Mouse (Mus musculus): Measurements from ENCODE around the gene Plekhh1. TPM values are rescaled to one million over a fixed set of nuclear protein-coding genes. Genes with fewer than 3 reads are reported as not detected.
"Not testable (repeated sequence)": the region's sequence is repeated elsewhere in the genome, so short reads cannot be mapped to it uniquely, and the experiment has no call there.

Gene Plekhh1
- polyA plus RNA-seq, 1 experiment from 2014 or later = 6.7 TPM

- Histone ChIP-seq H3K36me3 (no peaks in the 10 kb centered on the region), H3K4me1 (replicated peaks) (peaks cover 12% of the 10 kb centered on the region), H3K4me3 (peak overlapping the region; percentile 82), H3K27me3 (ENCODE audit: insufficient read depth, poor library complexity, severe bottlenecking) (peaks cover 36% of the 10 kb centered on the region), H3K27ac (peak overlapping the region; percentile 87), H3K9me3 (no peaks in the 10 kb centered on the region)
- no peak for DNase-seq (ENCODE audit: low spot score)
- 37% methylated on average over 9 of the region's 9 CpGs for WGBS
Observed at GRCm38 (mm10) chr12:79006076-79006475, 22.9 kb upstream of the Plekhh1 start.

GRCm38 (mm10) chr12:79006478-79007125 lies 22.4 kb upstream of the Plekhh1 start:
- Histone ChIP-seq H3K36me3 (no peaks in the 10 kb centered on the region), H3K4me3 (peak overlapping the region; percentile 82), H3K4me1 (replicated peaks) (peaks cover 12% of the 10 kb centered on the region), H3K27ac (peak overlapping the region; percentile 87), H3K9me3 (no peaks in the 10 kb centered on the region), H3K27me3 (ENCODE audit: insufficient read depth, poor library complexity, severe bottlenecking) (peaks cover 36% of the 10 kb centered on the region)
- WGBS = under 1% methylated on average over 52 of the region's 53 CpGs
- DNase-seq (ENCODE audit: low spot score) = peak; percentile 65

- peaks cover 12% of the 10 kb centered on the region for H3K4me1 ChIP-seq (replicated peaks)
- peak; percentile 80 for DNase-seq (ENCODE audit: low spot score)
- H3K4me3 ChIP-seq = peak within 1 kb of the TSS; percentile 82
- WGBS = 2% methylated on average over 49 of the region's 49 CpGs
- H3K9me3 ChIP-seq = no peaks in the 10 kb centered on the region
- H3K27me3 ChIP-seq (ENCODE audit: insufficient read depth, poor library complexity, severe bottlenecking) = peaks cover 36% of the 10 kb centered on the region
- peak within 1 kb of the TSS; percentile 87 for H3K27ac ChIP-seq
- H3K36me3 ChIP-seq = no peaks in the 10 kb centered on the region
Observed at GRCm38 (mm10) chr12:79007126-79007753, 21.7 kb upstream of the Plekhh1 start, which contains the start of gene Tmem229b. TSS of gene Tmem229b (minus strand) at chr12:79007627.

- Histone ChIP-seq H3K27ac (no peak overlapping the region), H3K4me1 (replicated peaks) (peaks cover 12% of the 10 kb centered on the region), H3K4me3 (no peak overlapping the region), H3K9me3 (no peaks in the 10 kb centered on the region), H3K36me3 (no peaks in the 10 kb centered on the region), H3K27me3 (ENCODE audit: insufficient read depth, poor library complexity, severe bottlenecking) (peaks cover 23% of the 10 kb centered on the region)
- DNase-seq (ENCODE audit: low spot score) = no peak
- WGBS = 43% methylated on average over 3 of the region's 3 CpGs
Observed at GRCm38 (mm10) chr12:79010569-79010968, 18.4 kb upstream of the Plekhh1 start.

- no peaks in the 10 kb centered on the region for H3K36me3 ChIP-seq
- 29% methylated on average over 5 of the region's 5 CpGs for WGBS
- peaks cover 15% of the 10 kb centered on the region for H3K4me1 ChIP-seq (replicated peaks)
- H3K27me3 ChIP-seq (ENCODE audit: insufficient read depth, poor library complexity, severe bottlenecking) = no peaks in the 10 kb centered on the region
- no peak overlapping the region for H3K4me3 ChIP-seq
- DNase-seq (ENCODE audit: low spot score) = no peak
- no peaks in the 10 kb centered on the region for H3K9me3 ChIP-seq
- H3K27ac ChIP-seq = peak overlapping the region; percentile 77
Observed at GRCm38 (mm10) chr12:79016109-79016508, 12.9 kb upstream of the Plekhh1 start.

- no peak overlapping the region for H3K27ac ChIP-seq
- H3K4me3 ChIP-seq = no peak overlapping the region
- H3K36me3 ChIP-seq = no peaks in the 10 kb centered on the region
- H3K9me3 ChIP-seq = no peaks in the 10 kb centered on the region
- DNase-seq (ENCODE audit: low spot score) = no peak
- peaks cover 15% of the 10 kb centered on the region for H3K4me1 ChIP-seq (replicated peaks)
- no peaks in the 10 kb centered on the region for H3K27me3 ChIP-seq (ENCODE audit: insufficient read depth, poor library complexity, severe bottlenecking)
- WGBS = 74% methylated on average over 4 of the region's 4 CpGs
Observed at GRCm38 (mm10) chr12:79017994-79018399, 11.0 kb upstream of the Plekhh1 start.

GRCm38 (mm10) chr12:79021902-79022301 lies 7.1 kb upstream of the Plekhh1 start:
- H3K27me3 ChIP-seq (ENCODE audit: insufficient read depth, poor library complexity, severe bottlenecking) = no peaks in the 10 kb centered on the region
- 74% methylated on average over 1 of the region's 1 CpGs for WGBS
- no peak for DNase-seq (ENCODE audit: low spot score)
- H3K9me3 ChIP-seq = no peaks in the 10 kb centered on the region
- H3K4me3 ChIP-seq = no peak overlapping the region
- H3K27ac ChIP-seq = no peak overlapping the region
- 0 out of 2 replicates have a peak, but pooled peaks cover 2% of the 10 kb centered on the region for H3K4me1 ChIP-seq (replicated peaks)
- no peaks in the 10 kb centered on the region for H3K36me3 ChIP-seq

- DNase-seq (ENCODE audit: low spot score) = peak; percentile 58
- no peak overlapping the region for H3K4me3 ChIP-seq
- no peaks in the 10 kb centered on the region for H3K36me3 ChIP-seq
- WGBS = 10% methylated on average over 3 of the region's 3 CpGs
- no peaks in the 10 kb centered on the region for H3K27me3 ChIP-seq (ENCODE audit: insufficient read depth, poor library complexity, severe bottlenecking)
- no peak overlapping the region for H3K27ac ChIP-seq
- H3K4me1 ChIP-seq (replicated peaks) = 0 out of 2 replicates have a peak, but pooled peaks cover under 1% of the 10 kb centered on the region
- H3K9me3 ChIP-seq = no peaks in the 10 kb centered on the region
Observed at GRCm38 (mm10) chr12:79022882-79023281, 6.1 kb upstream of the Plekhh1 start.

- WGBS = 94% methylated on average over 8 of the region's 8 CpGs
- not testable (repeated sequence) for H3K4me3 ChIP-seq
Observed at GRCm38 (mm10) chr12:79027526-79027925, 1.4 kb upstream of the Plekhh1 start.

GRCm38 (mm10) chr12:79034331-79034730 lies 5.4 kb downstream of the Plekhh1 start:
- Histone ChIP-seq H3K9me3 (no peaks in the 10 kb centered on the region), H3K27me3 (ENCODE audit: insufficient read depth, poor library complexity, severe bottlenecking) (peaks cover 9% of the 10 kb centered on the region; the same call in 1 of the 2 replicates), H3K4me1 (replicated peaks) (peaks cover 26% of the 10 kb centered on the region), H3K27ac (no peak overlapping the region), H3K36me3 (no peaks in the 10 kb centered on the region), H3K4me3 (no peak overlapping the region)
- DNase-seq (ENCODE audit: low spot score) = no peak
- 100% methylated on average over 2 of the region's 2 CpGs for WGBS

More at GRCm38 (mm10) chr12:79027526-79027925, 1.4 kb upstream of the Plekhh1 start:
- H3K27ac ChIP-seq; DNase-seq (ENCODE audit: low spot score); H3K36me3 ChIP-seq; H3K9me3 ChIP-seq; H3K27me3 ChIP-seq (ENCODE audit: insufficient read depth, poor library complexity, severe bottlenecking): not testable (repeated sequence)
- H3K4me1 ChIP-seq (replicated peaks) = peaks cover 22% of the 10 kb centered on the region

- Histone ChIP-seq H3K36me3 (peaks cover 2% of the 10 kb centered on the region), H3K27me3 (ENCODE audit: insufficient read depth, poor library complexity, severe bottlenecking) (peaks cover 6% of the 10 kb centered on the region; the same call in 1 of the 2 replicates), H3K4me3 (no peak overlapping the region), H3K9me3 (no peaks in the 10 kb centered on the region), H3K4me1 (replicated peaks) (peaks cover 16% of the 10 kb centered on the region), H3K27ac (peak overlapping the region; percentile 29; the same call in 1 of the 2 replicates)
- no peak for DNase-seq (ENCODE audit: low spot score)
- WGBS = 11% methylated on average over 3 of the region's 3 CpGs
Observed at GRCm38 (mm10) chr12:79035349-79035748, 6.4 kb downstream of the Plekhh1 start.

- H3K4me1 ChIP-seq (replicated peaks) = peaks cover 13% of the 10 kb centered on the region
- no peak overlapping the region for H3K27ac ChIP-seq
- no peaks in the 10 kb centered on the region for H3K27me3 ChIP-seq (ENCODE audit: insufficient read depth, poor library complexity, severe bottlenecking)
- peaks cover 27% of the 10 kb centered on the region for H3K36me3 ChIP-seq
- H3K9me3 ChIP-seq = no peaks in the 10 kb centered on the region
- DNase-seq (ENCODE audit: low spot score) = no peak
- H3K4me3 ChIP-seq = no peak overlapping the region
- WGBS = 63% methylated on average over 8 of the region's 8 CpGs
Observed at GRCm38 (mm10) chr12:79039708-79040107, 10.7 kb downstream of the Plekhh1 start.

GRCm38 (mm10) chr12:79040201-79040827 lies 11.4 kb downstream of the Plekhh1 start:
- Histone ChIP-seq H3K36me3 (peaks cover 33% of the 10 kb centered on the region), H3K27me3 (ENCODE audit: insufficient read depth, poor library complexity, severe bottlenecking) (no peaks in the 10 kb centered on the region), H3K4me1 (replicated peaks) (peaks cover 6% of the 10 kb centered on the region), H3K27ac (no peak overlapping the region), H3K4me3 (no peak overlapping the region), H3K9me3 (no peaks in the 10 kb centered on the region)
- WGBS = 88% methylated on average over 11 of the region's 11 CpGs
- DNase-seq (ENCODE audit: low spot score) = no peak

All from hindbrain, embryonic 10.5 days (tissue).